Mouse (Mus musculus) 416B (cell line): ENCODE data around the gene Duoxa2.

Experiments used
- DNase-seq: peaks from one replicate; pipeline ENCODE4 v3.0.0; 2011; ENCODE audit warnings: low read depth

The Duoxa2 gene

DNA sequence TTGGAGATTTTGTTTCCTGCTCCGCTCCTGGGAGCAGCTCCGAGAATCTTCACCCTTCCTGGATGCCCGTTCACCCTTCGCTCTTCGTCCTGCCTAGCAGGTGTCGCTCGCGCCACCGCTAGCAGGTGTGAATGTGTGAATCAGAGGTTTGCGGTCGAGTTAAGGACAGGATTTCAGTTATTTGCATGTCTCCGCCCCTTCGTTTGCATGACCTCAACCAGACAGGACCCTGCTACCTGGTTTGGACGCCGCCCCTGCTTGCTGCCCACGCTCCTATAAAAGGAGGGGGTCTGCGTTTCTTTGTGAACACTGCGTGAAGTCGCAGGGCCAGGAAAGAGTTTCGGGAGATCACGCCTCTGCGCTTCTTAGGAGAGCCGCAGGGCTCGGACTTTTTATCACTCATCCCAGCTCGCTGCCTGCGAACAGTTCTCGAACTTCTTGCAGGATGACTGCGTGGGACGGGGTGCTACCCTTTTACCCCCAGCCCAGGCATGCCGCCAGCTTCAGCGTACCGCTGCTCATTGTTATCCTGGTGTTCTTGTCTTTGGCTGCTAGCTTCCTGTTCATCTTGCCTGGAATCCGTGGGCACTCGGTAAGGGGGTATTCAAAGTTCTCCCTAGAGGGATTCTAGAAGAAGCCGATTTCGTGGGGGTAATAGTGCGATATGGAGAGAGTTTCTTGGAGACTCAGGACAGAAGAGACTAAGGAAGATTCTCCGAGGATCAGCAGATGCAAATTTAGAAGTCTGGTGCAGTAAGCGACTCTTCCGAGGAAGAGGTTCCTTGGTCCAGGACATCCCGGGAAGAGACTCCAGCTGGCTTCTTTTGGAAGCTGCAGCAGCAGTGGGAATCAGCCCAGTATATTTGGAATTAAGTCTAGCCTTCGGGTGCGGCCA, at the start of gene Duoxa2:
TSS of gene Duoxa2 (plus strand) at position 305 of the 895 bp plus-strand sequence.
- DNase-seq = no peak

DNA sequence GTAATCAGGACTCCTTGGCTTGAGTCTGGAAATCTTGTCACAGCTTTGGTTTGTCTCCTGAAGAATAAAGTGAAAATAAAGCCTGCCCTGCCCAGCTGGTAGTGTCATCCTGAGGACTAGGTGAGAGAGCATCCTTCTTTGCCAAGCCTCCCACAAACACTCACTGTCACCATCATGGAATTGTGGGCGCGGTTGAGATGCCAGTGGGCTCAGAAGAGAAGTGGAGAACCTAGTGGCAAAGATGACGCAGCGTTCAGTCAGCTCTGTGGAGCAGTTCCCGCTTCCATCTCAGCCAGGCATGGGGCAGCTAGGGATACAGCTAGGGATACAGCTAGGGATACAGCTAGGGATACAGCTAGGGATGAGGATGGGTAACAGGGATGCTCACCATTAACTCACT, 42.7 kb upstream of the Duoxa2 start:
- DNase-seq = no peak

DNA sequence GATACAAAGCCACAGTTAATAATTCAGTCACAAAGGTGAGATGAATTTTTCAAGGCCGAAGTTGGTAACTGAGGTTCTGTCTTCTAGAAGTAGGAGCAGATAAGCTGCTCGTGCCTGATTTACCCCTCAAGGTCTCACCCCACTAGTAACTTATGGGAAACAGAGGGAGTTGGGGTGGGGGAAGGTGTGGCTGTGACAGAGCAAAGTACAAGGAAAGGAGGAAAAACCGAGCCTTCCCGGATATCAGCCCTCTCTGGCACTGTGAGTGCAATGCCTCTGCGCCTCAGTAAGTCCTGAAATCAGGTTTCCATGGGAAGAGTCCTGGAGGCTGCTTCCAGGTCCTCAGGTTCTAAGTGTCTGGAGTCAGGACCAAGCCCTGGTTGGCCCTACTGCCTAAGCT, 38.0 kb upstream of the Duoxa2 start:
- DNase-seq = no peak

DNA sequence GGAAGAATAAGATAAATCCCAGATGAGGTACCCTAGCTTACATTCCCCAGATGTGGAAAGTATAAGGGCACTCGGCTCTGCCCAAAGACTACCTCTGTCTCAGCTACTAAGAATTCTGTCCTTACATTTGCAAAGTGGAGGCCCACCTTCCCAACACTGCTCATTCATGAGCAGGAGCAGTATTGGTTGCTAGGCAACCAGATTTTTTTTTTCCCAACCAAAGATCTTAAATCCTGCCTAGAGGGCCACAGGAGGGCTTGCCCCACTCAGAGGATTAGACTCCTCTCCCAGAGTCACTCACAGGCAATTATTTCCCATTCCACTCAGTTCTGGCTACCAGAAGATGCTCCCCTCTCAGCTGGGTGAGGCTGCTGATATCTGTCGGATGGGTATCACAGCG, 34.0 kb upstream of the Duoxa2 start:
- DNase-seq = no peak

DNA sequence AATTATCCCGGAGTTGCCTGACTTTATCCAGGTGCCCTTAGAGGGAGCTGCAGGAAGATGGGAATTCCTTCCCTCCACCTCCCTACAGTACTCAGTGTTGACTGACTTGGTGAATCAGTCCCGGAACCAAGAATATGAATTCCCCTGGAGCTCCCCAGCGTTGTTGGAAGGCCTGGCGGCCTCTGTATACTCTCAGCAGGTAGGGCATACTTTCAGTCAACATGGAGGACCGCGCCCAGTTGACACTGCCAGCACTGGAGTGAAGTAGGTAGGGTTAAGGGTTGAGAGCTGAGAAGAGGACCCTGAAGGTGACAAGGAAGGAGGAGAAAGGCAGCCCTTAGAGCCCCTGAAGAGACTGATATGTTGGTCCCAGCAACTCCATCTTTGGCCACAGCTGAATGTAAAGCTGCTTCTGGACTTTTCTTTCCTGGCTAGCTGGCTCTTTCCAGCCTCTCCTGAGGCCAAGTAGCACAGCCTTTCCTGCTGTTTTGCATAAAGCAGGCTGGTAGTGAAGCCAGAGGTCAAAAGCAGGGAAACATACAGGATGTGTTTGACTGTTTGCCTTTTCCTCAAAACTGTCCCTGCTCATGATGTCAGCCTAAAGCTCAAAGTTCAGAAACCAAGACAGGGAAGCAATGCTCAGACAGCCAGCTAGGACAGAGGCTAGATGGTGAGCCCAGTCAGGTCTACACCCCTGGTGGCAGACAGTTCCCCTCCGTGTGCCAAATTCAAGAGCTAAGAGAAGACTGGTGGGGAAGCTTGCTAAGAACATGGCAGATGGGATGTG, 32.1 kb upstream of the Duoxa2 start:
- no peak for DNase-seq

DNA sequence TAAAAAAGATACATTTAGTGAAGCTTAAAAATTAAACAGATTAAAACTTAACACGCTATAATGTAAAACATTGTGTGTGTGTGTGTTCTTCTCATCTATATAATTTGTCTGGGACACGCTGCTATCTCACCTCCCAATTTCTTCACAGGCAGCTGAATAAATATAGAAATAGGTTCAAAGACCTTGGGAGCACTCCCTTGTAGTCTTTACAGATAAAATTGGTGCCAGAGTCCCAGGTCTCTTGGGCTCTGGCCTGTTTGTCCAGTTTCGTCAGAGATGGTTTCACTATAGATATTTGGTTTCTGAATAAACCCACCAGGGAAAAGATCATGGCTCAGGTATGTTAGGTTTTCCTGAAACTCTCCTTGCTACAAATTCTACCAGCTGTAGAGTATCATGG, 19.9 kb upstream of the Duoxa2 start:
- no peak for DNase-seq

DNA sequence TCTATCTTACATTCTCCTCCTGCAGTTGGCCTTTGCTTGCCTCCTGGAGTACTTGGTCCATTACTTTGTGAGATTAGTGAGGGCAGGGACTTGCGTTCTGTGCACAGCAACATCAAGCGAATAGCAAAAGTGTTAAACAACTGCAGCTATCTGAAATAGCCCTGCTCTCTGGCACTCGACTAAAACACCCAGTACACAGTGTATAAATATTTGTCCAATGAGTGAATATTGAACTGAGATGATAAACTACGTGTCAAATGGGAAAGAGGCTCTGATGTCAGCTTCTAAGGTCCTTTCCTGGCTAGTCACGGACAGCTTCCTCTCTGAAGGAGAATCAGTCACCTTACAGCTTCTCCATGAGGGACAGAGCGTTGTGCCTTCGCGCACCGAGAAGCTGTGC, 14.6 kb upstream of the Duoxa2 start:
- DNase-seq = no peak

DNA sequence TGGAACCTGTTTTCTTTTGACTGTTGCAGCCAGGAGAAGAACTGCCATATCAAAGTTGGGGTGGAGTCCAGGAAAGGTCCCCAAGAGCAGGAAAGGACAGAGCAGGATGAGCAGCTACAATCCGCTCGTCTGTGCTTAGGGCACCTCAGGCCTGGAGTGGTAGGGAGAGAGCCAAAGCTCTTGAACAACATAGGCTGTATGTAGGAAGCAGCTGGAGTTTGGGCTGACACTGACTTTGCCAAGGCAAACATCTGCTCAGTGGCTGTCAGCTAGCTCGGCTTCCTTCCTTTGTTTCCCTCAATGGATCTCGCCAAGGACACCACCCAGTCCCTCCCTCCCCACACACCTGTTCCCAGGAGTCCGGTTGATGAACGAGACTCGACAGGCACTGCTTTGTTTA, 12.6 kb upstream of the Duoxa2 start:
- DNase-seq = no peak

DNA sequence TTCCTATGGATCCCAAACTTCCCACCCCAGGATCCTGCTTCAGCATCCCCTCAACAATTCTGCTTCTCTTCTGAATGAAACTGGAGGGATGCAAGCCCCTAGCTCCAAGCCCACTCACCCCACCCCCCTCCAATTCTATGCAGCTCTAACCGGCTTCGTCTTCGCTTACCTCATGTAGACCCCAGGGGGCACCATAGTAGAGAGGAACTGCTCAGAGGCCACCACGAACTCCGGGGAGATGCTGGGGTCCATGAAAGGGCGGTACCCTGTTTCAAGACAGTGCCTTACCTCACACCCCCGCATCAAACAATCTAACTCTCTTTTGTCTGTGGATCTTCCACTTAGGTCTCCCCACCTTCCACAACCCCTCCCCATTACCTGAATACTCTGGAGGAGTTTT, 3.8 kb upstream of the Duoxa2 start:
- DNase-seq = no peak

DNA sequence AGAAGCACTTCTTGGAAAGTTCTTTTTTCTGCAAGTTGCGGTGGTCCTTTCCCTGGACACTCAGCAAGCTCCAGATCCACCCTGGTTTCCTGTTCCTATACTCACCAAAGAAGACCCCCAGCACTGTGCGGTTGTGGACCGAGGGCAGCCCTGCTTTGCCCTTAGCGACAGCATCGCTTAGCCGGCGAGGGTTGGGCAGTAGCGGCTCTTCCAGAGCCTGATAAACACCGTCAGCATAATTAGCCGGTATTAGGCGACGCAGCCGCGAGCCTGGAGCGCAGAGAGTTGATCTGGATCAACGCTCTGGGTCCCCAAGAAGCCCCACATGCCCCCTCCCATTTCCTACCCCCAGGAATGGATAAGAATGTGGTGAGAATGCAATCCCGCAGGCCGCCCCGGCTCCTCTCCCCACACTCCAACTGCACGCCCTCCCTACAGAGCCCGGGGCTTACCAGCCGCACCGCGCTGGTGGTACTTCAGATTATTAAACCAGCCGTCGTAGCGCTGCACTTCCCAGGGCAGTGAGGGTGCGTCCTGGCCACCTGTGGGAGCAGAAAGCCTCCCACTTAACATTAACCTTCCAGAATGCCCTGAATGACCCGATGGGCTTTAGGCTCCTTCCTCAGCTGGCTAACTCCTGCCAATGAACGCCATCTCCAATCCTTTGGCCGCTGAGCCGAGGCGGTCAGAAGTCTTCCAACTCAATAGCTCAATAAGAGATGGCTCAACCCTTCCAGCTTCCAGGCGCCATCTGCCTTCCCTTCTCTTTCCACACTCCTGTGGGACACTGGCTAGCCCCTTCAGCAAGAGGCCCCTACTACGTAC, 1.2 kb upstream of the Duoxa2 start:
- no peak for DNase-seq

DNA sequence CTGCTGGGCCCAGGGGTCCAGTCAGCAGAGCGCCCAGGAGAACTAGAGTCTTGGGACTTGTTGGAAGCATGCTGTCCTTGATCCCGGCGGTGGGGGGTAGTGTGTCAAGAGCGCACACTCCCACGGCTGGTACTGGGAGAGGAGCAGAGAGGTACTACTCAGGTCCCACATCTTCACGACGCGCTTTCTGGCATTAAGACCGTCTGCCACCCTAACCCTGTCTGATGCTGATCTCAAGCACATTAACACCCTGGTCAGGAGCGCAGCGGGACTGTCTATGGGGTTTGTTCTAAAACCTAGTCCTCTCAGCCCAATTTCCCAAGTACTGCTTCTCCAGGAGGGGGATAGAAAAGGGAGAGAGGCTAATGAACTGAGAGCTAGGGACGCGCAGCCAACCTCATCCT, 602 bp upstream of the Duoxa2 start, which contains the start of gene Duox2:
TSS of gene Duox2 (minus strand) at position 354 of the 404 bp plus-strand sequence.
- no peak for DNase-seq

DNA sequence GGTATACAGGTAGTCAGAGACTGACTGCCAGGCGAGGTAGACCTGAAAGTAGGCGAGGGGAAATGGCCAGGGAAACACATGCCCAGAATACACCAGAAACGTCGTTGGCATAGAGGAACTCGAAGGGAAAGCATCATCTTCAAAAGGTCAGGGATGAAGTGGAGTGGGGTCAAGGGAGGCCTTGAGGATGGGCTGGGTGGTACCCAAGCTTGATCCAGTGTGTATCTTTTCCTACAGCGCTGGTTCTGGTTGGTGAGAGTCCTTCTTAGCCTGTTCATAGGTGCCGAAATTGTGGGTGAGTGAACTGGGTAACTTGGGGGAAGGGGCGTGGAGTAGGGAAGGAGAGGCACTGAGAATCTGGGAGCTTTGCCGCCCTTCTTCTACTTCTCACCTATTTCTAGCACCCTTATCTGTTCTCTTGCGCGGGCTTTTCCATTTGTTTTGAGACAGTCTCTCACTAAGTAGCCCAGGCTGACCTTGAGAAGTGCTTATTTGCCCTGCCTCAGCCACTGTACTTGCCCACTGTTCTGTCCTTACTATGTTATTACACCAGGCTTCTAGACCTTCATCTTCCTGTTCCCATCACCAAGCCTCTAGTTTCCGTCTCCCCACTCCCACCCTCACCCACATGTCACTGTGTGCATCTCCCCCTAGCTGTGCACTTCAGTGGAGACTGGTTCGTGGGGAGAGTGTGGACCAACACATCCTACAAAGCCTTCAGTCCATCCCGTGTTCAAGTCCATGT, 1.4 kb downstream of the Duoxa2 start:
- no peak for DNase-seq

DNA sequence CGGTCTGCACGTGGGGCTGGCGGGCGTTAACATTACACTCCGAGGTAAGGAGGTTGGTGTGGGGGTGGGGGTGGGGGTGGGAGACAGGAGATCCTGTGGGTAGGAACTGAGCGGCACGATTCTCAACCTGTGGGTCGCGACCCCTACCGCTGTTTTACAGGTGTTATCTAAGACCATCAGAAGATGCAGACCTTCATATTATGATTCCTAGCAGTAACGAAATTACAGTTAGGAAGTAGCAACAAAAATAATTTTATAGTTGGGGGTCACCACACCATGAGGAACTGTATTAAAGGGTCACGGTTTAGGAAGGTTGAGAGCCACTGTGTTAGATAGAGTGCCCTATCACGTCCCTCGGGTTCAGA, 1.9 kb downstream of the Duoxa2 start:
- DNase-seq = no peak

DNA sequence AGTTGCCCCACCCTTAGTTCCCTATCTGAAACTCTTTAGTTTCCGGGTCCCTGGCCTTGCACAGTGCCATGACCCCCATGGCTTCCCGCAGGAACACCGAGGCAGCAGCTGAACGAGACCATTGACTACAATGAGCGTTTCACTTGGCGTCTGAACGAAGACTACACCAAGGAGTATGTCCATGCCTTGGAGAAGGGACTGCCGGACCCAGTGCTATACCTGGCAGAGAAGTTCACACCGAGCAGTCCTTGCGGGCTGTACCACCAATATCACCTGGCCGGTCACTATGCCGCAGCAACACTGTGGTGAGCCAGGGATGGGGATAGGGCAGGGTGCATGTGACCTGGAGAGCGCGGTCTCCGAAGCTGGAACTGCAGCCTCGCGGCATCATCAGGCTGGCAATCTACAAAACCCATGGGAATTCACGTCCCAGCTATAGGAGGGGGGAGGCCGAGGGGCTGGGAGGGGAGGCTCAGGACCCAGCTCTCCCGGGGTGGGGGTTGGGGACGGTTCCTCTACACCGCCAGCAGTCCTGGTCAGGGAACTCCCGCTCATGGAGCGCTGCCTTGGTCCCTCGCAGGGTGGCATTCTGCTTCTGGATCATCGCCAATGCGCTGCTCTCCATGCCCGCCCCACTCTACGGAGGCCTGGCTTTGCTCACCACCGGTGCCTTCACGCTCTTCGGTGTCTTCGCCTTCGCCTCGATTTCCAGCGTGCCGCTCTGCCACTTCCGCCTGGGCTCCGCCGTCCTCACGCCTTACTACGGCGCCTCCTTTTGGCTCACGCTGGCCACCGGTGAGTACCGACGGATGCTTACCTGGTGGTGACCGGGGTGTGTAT, 2.6 kb downstream of the Duoxa2 start:
- DNase-seq = no peak

DNA sequence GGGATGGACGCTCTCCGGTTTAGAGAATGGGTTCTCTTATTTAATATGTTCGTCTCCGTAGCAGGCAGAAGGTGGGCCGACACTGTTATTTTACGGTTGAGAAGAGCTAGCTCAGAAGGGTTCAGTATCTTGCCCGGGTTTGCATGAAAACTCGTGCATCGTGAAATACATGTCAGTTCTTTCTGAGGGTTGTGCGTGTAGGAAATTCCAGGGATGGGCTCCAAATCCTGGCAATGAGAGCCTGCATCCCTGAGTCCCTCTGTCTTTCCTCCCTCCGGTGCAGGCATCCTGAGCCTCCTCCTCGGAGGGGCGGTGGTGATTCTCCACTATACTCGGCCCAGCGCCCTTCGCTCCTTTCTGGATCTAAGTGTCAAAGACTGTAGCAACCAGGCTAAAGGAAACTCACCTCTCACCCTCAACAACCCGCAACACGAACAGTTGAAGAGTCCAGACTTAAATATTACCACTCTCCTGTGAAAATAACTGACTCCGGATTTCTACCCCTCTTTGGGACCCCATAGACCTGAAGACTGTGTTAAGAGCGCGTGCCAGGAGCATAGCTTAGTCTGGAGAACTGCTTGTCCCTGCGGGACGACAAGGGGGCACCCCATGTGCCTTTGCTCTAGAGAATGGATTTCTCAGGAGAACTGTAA, 3.3 kb downstream of the Duoxa2 start:
- no peak for DNase-seq

DNA sequence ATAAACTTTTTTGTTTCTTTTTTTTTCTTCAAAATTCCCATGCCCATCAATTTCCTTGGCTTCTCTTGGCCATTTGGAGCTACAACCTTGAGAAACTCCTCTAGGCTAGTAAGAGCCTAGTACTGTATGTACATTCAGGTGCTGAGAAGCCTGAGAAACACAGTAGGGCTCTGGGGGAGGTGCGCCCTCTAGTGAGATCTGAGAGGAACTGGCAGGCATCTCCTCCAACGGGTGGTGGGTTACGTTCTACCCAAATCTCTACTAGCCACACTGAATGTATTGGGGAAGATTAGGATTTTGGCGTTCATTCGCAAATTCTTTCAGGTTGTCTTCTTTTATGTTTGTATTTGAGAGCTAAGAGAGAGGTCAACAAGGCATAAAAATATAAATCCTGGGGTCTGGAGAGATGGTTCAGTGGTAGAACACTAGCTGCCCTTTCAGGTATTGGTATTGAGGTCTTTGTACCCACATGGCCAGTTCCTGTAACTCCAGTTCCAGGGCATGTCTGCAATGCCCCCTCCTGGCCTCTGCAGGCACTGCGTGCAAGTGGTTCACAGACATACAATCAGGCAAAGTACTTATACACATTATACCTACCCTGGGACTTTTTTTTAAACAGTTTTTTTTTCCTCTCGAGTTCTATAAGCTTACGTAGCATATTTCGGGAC, 4.0 kb downstream of the Duoxa2 start:
- DNase-seq = peak; percentile 85

DNA sequence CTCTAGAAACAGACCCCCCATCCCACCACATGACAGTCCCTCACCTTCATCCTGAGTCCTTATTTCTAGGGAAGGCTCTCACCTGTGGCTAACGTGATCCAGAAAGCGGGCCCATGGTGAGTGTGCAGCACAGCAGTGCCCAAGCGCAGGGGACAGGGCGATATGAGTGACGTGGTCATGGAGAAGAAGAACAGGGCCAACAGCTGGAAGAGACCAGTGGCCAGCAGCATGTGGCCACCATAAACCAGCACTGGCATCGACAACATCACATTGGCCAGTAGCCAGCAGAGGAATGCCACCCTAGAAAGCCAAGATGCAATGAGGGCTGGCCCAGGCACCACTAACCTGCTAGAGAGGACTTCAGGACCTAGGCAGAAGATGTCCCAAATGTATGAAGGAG, 5.8 kb downstream of the Duoxa2 start:
- DNase-seq = no peak

DNA sequence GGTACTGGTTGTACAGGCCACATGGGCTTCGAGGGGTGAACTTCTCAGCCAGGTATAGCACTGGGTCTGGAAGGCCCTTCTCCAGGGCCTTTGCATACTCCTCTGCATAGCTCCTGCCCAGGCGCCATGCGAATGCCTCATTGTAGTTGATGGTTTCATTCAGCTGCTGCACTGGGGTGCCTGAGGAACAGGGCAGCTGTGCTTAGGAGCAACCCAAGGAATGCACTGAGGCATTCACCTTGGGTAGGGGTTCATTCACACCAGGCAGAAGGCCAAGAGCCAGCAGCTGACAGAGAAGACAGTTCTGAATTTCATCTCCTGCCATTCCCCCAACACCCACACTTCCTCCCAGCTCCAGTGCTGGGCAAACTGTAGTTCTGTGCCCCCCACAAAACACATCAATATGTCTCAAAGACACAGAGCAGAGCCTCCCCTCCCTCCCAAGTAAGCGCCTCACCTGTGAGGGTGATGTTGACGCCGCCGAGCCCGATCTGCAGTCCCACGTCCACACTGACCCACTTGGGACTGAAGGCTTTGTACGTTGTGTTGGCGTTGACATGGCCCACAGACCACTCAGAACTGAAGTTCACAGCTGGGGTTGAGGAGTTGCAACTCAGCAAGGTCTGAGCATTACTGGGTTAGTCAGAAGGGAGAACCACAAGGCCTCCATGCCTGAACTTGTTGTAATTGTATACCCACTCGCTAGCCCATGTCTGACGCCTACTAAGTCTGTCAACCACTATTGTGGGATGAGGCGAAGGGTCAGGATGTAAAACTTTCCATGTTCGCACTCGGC, 6.6 kb downstream of the Duoxa2 start:
- DNase-seq = no peak

DNA sequence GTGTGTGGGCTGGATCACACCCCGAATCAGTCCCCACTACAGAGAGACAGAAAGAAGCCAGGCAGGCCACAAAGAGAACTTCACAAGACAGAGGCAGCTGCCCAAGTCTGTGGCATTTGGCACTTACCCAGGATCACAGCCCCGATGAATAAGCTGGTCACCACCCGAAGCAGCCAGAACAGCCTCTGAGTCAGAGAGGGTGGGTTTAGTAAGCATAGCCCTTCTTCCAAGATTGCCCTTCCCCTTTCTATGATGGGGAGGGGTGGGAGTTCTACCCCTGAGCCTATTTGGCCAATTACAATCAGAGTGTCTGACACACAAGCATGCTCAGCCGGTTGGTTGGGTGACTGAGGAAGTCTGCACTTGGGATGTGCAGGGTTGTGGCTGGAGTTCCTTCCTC, 7.5 kb downstream of the Duoxa2 start:
- peak; percentile 83 for DNase-seq
